8 mouse cellular contexts compared by ENCODE assay signal in genomic region chr7:86775617-86776325, GRCm38 (mm10). TPM values are rescaled to one million over a fixed set of nuclear protein-coding genes. Genes with fewer than 3 reads are reported as not detected.
DNase-seq lines count a peak whose midpoint lies in the region; ATAC-seq lines count a peak whose summit lies in the region.

TSS of gene Folh1 (minus strand) at chr7:86775943.

- H3K9me3 ChIP-seq in heart, embryonic 13.5 days: no peaks in the 10 kb centered on the region
- H3K9me3 ChIP-seq in midbrain, embryonic 13.5 days: no peaks in the 10 kb centered on the region

- H3K27ac ChIP-seq in heart, embryonic 13.5 days (replicated peaks): no peak within 1 kb of the TSS
- no peak within 1 kb of the TSS for H3K27ac ChIP-seq in midbrain, embryonic 13.5 days

- 7% methylated on average over 11 of the region's 11 CpGs for WGBS in heart, embryonic 13.5 days
- 5% methylated on average over 11 of the region's 11 CpGs for WGBS in midbrain, embryonic 13.5 days

- 0 out of 2 replicates have a peak within 1 kb of the TSS, but pooled peaks have one; percentile 28 for H3K9ac ChIP-seq in heart, embryonic 13.5 days
- 0 out of 2 replicates have a peak within 1 kb of the TSS, but pooled peaks have one; percentile 30 for H3K9ac ChIP-seq in midbrain, embryonic 13.5 days (replicated peaks)

- no peak for ATAC-seq in heart, embryonic 13.5 days (ENCODE audit: extremely low read depth, insufficient number of reproducible peaks, low FRiP score, low TSS enrichment)
- peak; percentile 43; the same call in 1 of the 2 replicates for ATAC-seq in midbrain, embryonic 13.5 days

- intact Hi-C loops in heart, postnatal 36 days (cut with DNase I): no loop called here

- H3K4me3 ChIP-seq in heart, embryonic 13.5 days: peak within 1 kb of the TSS; percentile 40
- H3K4me3 ChIP-seq in midbrain, embryonic 13.5 days (replicated peaks): peak within 1 kb of the TSS; percentile 22

- H3K36me3 ChIP-seq in heart, embryonic 13.5 days: no peaks in the 10 kb centered on the region
- no peaks in the 10 kb centered on the region for H3K36me3 ChIP-seq in midbrain, embryonic 13.5 days

- H3K4me2 ChIP-seq in heart, embryonic 13.5 days: peak within 1 kb of the TSS; percentile 67
- peak within 1 kb of the TSS; percentile 47 for H3K4me2 ChIP-seq in midbrain, embryonic 13.5 days (replicated peaks)

- no peaks in the 10 kb centered on the region for H3K27me3 ChIP-seq in heart, embryonic 13.5 days (replicated peaks)
- no peaks in the 10 kb centered on the region for H3K27me3 ChIP-seq in midbrain, embryonic 13.5 days

- peak; percentile 2 to 6 for DNase-seq in heart, adult 18-20 months
- no peak for DNase-seq in heart, postnatal 36 days
- peak; percentile 15 to 47 for DNase-seq in cerebellum, postnatal 25 days
- peak; percentile 2 to 50 for DNase-seq in layer of hippocampus, adult 18-20 months (ENCODE audit: low spot score in 2 of 2)
- DNase-seq in ovary, postnatal 36 days (ENCODE audit: low spot score): no peak
- no peak for DNase-seq in thymus, postnatal 36 days

- peaks cover 7% of the 10 kb centered on the region for H3K4me1 ChIP-seq in heart, embryonic 13.5 days
- peaks cover 9% of the 10 kb centered on the region for H3K4me1 ChIP-seq in midbrain, embryonic 13.5 days (replicated peaks)

RNA-seq across cellular contexts. Expression of gene Folh1, which starts in this region (rescaled TPM):
- total RNA-seq in heart, adult 18-20 months (2021): under 1 TPM; 0.15 to 0.20 TPM
- under 1 TPM in 1 of 2 experiments, not detected in 1; 0.44 TPM for total RNA-seq in heart, postnatal 36 days (2021)
- polyA plus RNA-seq in heart, embryonic 13.5 days (2015; fragmentation: Nextera tagmentation; extraction: Ambion mirVana): 0.05 TPM in 1 of 2 replicates, not detected in the other
- total RNA-seq in layer of hippocampus, adult 18-20 months (2021): 10 to 100 TPM; 10.2 to 11.1 TPM
- polyA plus RNA-seq in midbrain, embryonic 13.5 days (2015; fragmentation: Nextera tagmentation; extraction: Ambion mirVana): 0.15 TPM in 1 of 2 replicates, not detected in the other

Comparison
In these comparisons a context has a peak if more than half of its experiments do, and no peak if none do; other contexts are left out.
1. RNA of gene Folh1 (total RNA-seq): 10.2 to 11.1 TPM in layer of hippocampus, adult 18-20 months; 0.44 TPM in heart, postnatal 36 days and 0.15 to 0.20 TPM in heart, adult 18-20 months; every median in the first group is over 4 times any median in the second.
2. Peak in DNase-seq in heart, adult 18-20 months; RNA of the gene not detected or under 1 TPM.
3. Peak in ATAC-seq, H3K4me3 ChIP-seq, H3K9ac ChIP-seq and H3K4me2 ChIP-seq in midbrain, embryonic 13.5 days; RNA of the gene not detected or under 1 TPM.
4. DNase-seq: peak in cerebellum, postnatal 25 days (2 of 2) and layer of hippocampus, adult 18-20 months (2 of 2); none in heart, postnatal 36 days (0 of 2), ovary, postnatal 36 days (single experiment) and thymus, postnatal 36 days (0 of 2).